Mouse (Mus musculus): Measurements from ENCODE around the gene Dgki. TPM values are rescaled to one million over a fixed set of nuclear protein-coding genes. Genes with fewer than 3 reads are reported as not detected.

Gene Dgki
- total and polyA plus RNA-seq, 2 experiments from 2014 or later = 0.11 to 0.33 TPM

- H3K27me3 ChIP-seq (ENCODE audit: control insufficient read depth, insufficient read depth, low read length) = no peaks in the 10 kb centered on the region
- no peak overlapping the region for H3K4me2 ChIP-seq (ENCODE audit: low read depth, low read length)
- no peak overlapping the region for H3K9ac ChIP-seq (replicated peaks; ENCODE audit: low read depth, low read length)
- TF ChIP-seq CTCF (IDR thresholded peaks at IDR 0.05; ENCODE audit: low read depth) = no peak
- no peak for TF ChIP-seq EP300 (IDR thresholded peaks at IDR 0.05; ENCODE audit: low read depth)
- ATAC-seq (ENCODE audit: insufficient read depth, low read depth) (no peak), DNase-seq (ENCODE audit: low spot score) (no peak)
- no peak overlapping the region for H3K4me3 ChIP-seq (ENCODE audit: low read depth, low read length)
- H3K4me1 ChIP-seq (ENCODE audit: control insufficient read depth, insufficient read depth) = 0 out of 2 replicates have a peak, but pooled peaks cover 13% of the 10 kb centered on the region
- H3K36me3 ChIP-seq (replicated peaks; ENCODE audit: control insufficient read depth, insufficient read depth, low read length) = no peaks in the 10 kb centered on the region
- no peak overlapping the region for H3K27ac ChIP-seq (ENCODE audit: low read depth)
- 72% methylated on average over 7 of the region's 7 CpGs for WGBS
- H3K9me3 ChIP-seq (replicated peaks; ENCODE audit: control insufficient read depth, low read length) = no peaks in the 10 kb centered on the region
Observed at GRCm38 (mm10) chr6:37240140-37240539, 59.8 kb downstream of the Dgki start.

GRCm38 (mm10) chr6:37236893-37237292, 63.1 kb downstream of the Dgki start:
- H3K4me2 ChIP-seq (ENCODE audit: low read depth, low read length) = no peak overlapping the region
- no peak overlapping the region for H3K4me3 ChIP-seq (ENCODE audit: low read depth, low read length)
- H3K9ac ChIP-seq (replicated peaks; ENCODE audit: low read depth, low read length) = no peak overlapping the region
- ATAC-seq (ENCODE audit: insufficient read depth, low read depth) (no peak), DNase-seq (ENCODE audit: low spot score) (no peak)
- 81% methylated on average over 2 of the region's 2 CpGs for WGBS
- TF ChIP-seq CTCF (IDR thresholded peaks at IDR 0.05; ENCODE audit: low read depth) (no peak), EP300 (IDR thresholded peaks at IDR 0.05; ENCODE audit: low read depth) (no peak)
- 0 out of 2 replicates have a peak, but pooled peaks cover 3% of the 10 kb centered on the region for H3K4me1 ChIP-seq (ENCODE audit: control insufficient read depth, insufficient read depth)
- no peaks in the 10 kb centered on the region for H3K9me3 ChIP-seq (replicated peaks; ENCODE audit: control insufficient read depth, low read length)
- no peaks in the 10 kb centered on the region for H3K36me3 ChIP-seq (replicated peaks; ENCODE audit: control insufficient read depth, insufficient read depth, low read length)
- H3K27ac ChIP-seq (ENCODE audit: low read depth) = no peak overlapping the region
- no peaks in the 10 kb centered on the region for H3K27me3 ChIP-seq (ENCODE audit: control insufficient read depth, insufficient read depth, low read length)

GRCm38 (mm10) chr6:37231148-37231547, 68.8 kb downstream of the Dgki start:
- H3K9ac ChIP-seq (replicated peaks; ENCODE audit: low read depth, low read length) = no peak overlapping the region
- H3K27me3 ChIP-seq (ENCODE audit: control insufficient read depth, insufficient read depth, low read length) = no peaks in the 10 kb centered on the region
- WGBS = 42% methylated on average over 6 of the region's 6 CpGs
- no peaks in the 10 kb centered on the region for H3K36me3 ChIP-seq (replicated peaks; ENCODE audit: control insufficient read depth, insufficient read depth, low read length)
- H3K4me1 ChIP-seq (ENCODE audit: control insufficient read depth, insufficient read depth) = no peaks in the 10 kb centered on the region
- no peak overlapping the region for H3K27ac ChIP-seq (ENCODE audit: low read depth)
- ATAC-seq (ENCODE audit: insufficient read depth, low read depth) (no peak), DNase-seq (ENCODE audit: low spot score) (no peak)
- TF ChIP-seq CTCF (IDR thresholded peaks at IDR 0.05; ENCODE audit: low read depth) (no peak), EP300 (IDR thresholded peaks at IDR 0.05; ENCODE audit: low read depth) (no peak)
- H3K9me3 ChIP-seq (replicated peaks; ENCODE audit: control insufficient read depth, low read length) = no peaks in the 10 kb centered on the region
- no peak overlapping the region for H3K4me2 ChIP-seq (ENCODE audit: low read depth, low read length)
- H3K4me3 ChIP-seq (ENCODE audit: low read depth, low read length) = no peak overlapping the region

DNA sequence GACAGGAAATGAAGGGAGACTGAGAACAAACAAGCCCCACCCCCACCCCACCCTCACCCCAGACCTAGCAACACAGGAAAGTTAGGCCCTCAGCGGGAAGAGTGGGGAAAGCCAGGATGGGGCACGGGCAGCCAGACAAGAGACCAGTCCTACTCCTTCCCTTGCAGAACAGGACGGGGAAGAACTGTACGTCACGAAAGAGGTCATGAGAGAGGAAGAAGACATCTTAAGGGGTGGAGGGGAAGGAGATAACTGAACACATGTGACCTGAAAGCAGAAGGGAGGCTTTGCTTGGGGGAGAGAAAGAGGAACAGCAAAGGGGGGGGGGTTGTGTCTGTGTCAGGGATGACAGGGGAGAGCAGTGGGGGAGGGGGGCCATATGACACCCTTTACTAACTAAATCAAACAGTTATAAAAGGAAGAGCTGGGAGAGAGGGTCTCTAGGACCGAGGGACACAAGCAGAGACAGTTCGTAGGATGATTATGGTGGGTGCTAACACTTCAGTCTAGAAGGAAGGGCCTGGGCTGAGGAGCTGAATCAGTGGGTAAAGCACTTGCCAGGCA, 77.0 kb downstream of the Dgki start:
- no peak for DNase-seq (ENCODE audit: low spot score)
- Histone ChIP-seq H3K4me3 (ENCODE audit: low read depth, low read length) (no peak overlapping the region), H3K4me2 (ENCODE audit: low read depth, low read length) (no peak overlapping the region), H3K4me1 (ENCODE audit: control insufficient read depth, insufficient read depth) (no peaks in the 10 kb centered on the region), H3K27ac (ENCODE audit: low read depth) (no peak overlapping the region), H3K9me3 (replicated peaks; ENCODE audit: control insufficient read depth, low read length) (no peaks in the 10 kb centered on the region), H3K36me3 (replicated peaks; ENCODE audit: control insufficient read depth, insufficient read depth, low read length) (no peaks in the 10 kb centered on the region), H3K9ac (replicated peaks; ENCODE audit: low read depth, low read length) (no peak overlapping the region), H3K27me3 (ENCODE audit: control insufficient read depth, insufficient read depth, low read length) (no peaks in the 10 kb centered on the region)
- 62% methylated on average over 7 of the region's 7 CpGs for WGBS
- TF ChIP-seq EP300 (IDR thresholded peaks at IDR 0.05; ENCODE audit: low read depth) = no peak
- TF ChIP-seq CTCF (IDR thresholded peaks at IDR 0.05; ENCODE audit: low read depth) = no peak
- no peak for ATAC-seq (ENCODE audit: insufficient read depth, low read depth)

GRCm38 (mm10) chr6:37222016-37222415, 78.0 kb downstream of the Dgki start:
- Histone ChIP-seq H3K4me3 (ENCODE audit: low read depth, low read length) (no peak overlapping the region), H3K36me3 (replicated peaks; ENCODE audit: control insufficient read depth, insufficient read depth, low read length) (no peaks in the 10 kb centered on the region), H3K4me1 (ENCODE audit: control insufficient read depth, insufficient read depth) (no peaks in the 10 kb centered on the region), H3K27me3 (ENCODE audit: control insufficient read depth, insufficient read depth, low read length) (no peaks in the 10 kb centered on the region), H3K9ac (replicated peaks; ENCODE audit: low read depth, low read length) (no peak overlapping the region), H3K9me3 (replicated peaks; ENCODE audit: control insufficient read depth, low read length) (no peaks in the 10 kb centered on the region), H3K4me2 (ENCODE audit: low read depth, low read length) (no peak overlapping the region), H3K27ac (ENCODE audit: low read depth) (no peak overlapping the region)
- ATAC-seq (ENCODE audit: insufficient read depth, low read depth) = no peak
- TF ChIP-seq CTCF (IDR thresholded peaks at IDR 0.05; ENCODE audit: low read depth) (peak; percentile 21; the same call in 1 of the 2 replicates), EP300 (IDR thresholded peaks at IDR 0.05; ENCODE audit: low read depth) (no peak)
- DNase-seq (ENCODE audit: low spot score) = no peak
- WGBS = 47% methylated on average over 6 of the region's 6 CpGs

DNA sequence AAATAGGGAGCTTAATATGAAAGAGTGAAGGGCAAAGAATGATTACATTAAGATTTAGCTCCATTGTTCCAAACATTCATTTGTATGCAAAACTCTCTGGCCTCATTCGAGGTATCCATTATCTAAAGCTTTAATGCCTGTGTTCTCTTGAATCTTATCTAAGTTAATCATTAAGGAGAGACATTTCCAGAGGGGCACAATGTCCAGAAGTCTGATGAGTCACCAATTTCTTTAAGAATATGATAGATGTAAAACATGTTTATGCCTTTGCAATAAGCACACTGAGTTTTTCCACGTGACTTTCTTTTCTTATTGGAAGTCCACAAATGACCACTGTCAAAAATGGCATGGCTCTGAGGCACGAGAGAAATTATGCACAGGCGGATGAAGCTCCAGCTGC, 80.9 kb downstream of the Dgki start:
- TF ChIP-seq EP300 (IDR thresholded peaks at IDR 0.05; ENCODE audit: low read depth) (no peak), CTCF (IDR thresholded peaks at IDR 0.05; ENCODE audit: low read depth) (no peak)
- no peak overlapping the region for H3K4me2 ChIP-seq (ENCODE audit: low read depth, low read length)
- no peak for ATAC-seq (ENCODE audit: insufficient read depth, low read depth)
- H3K9me3 ChIP-seq (replicated peaks; ENCODE audit: control insufficient read depth, low read length) = no peaks in the 10 kb centered on the region
- peaks cover 25% of the 10 kb centered on the region; the same call in 1 of the 2 replicates for H3K4me1 ChIP-seq (ENCODE audit: control insufficient read depth, insufficient read depth)
- H3K27ac ChIP-seq (ENCODE audit: low read depth) = no peak overlapping the region
- no peak overlapping the region for H3K4me3 ChIP-seq (ENCODE audit: low read depth, low read length)
- no peak for DNase-seq (ENCODE audit: low spot score)
- H3K36me3 ChIP-seq (replicated peaks; ENCODE audit: control insufficient read depth, insufficient read depth, low read length) = no peaks in the 10 kb centered on the region
- WGBS = 76% methylated on average over 4 of the region's 4 CpGs
- H3K27me3 ChIP-seq (ENCODE audit: control insufficient read depth, insufficient read depth, low read length) = no peaks in the 10 kb centered on the region
- no peak overlapping the region for H3K9ac ChIP-seq (replicated peaks; ENCODE audit: low read depth, low read length)
